Mouse (Mus musculus) liver, embryonic 12.5 days (tissue): ENCODE results near the gene Urah. TPM values are rescaled to one million over a fixed set of nuclear protein-coding genes. Genes with fewer than 3 reads are reported as not detected.

Source experiments
- ATAC-seq: fragments of 200-750 bp; cut with Nextera tagmentation; 2 replicates; pipeline ENCODE4 v1.8.0; 2017; ENCODE audit warnings: moderate number of reproducible peaks, mild to moderate bottlenecking, moderate library complexity
- H3K27ac ChIP-seq: fragments of 300-500 bp; sonication (generic); 2 replicates; pipeline ENCODE4 v1.5.1; 2016; ENCODE audit warnings: mild to moderate bottlenecking
- H3K27me3 ChIP-seq: fragments of 300-500 bp; sonication (generic); replicated peaks from 2 replicates; pipeline ENCODE4 v1.6.1; 2016; ENCODE audit warnings: mild to moderate bottlenecking, moderate library complexity
- H3K36me3 ChIP-seq: fragments of 300-500 bp; sonication (generic); 2 replicates; pipeline ENCODE4 v1.6.1; 2016; ENCODE audit warnings: mild to moderate bottlenecking, moderate library complexity
- H3K4me1 ChIP-seq: fragments of 300-500 bp; sonication (generic); 2 replicates; pipeline ENCODE4 v1.6.1; 2016
- H3K4me2 ChIP-seq: fragments of 300-500 bp; sonication (generic); 2 replicates; pipeline ENCODE4 v1.6.1; 2016; ENCODE audit warnings: mild to moderate bottlenecking, moderate library complexity
- H3K4me3 ChIP-seq: fragments of 300-500 bp; sonication (generic); 2 replicates; pipeline ENCODE4 v1.5.1; 2016; ENCODE audit warnings: mild to moderate bottlenecking, moderate library complexity
- H3K9ac ChIP-seq: fragments of 300-500 bp; sonication (generic); 2 replicates; pipeline ENCODE4 v1.6.1; 2016; ENCODE audit warnings: mild to moderate bottlenecking, moderate library complexity
- H3K9me3 ChIP-seq: fragments of 300-500 bp; sonication (generic); replicated peaks from 2 replicates; pipeline ENCODE4 v1.6.1; 2016; ENCODE audit warnings: mild to moderate bottlenecking, moderate library complexity
- whole genome bisulfite sequencing: fragments of 180-500 bp; shearing (Covaris S2); methylation state at CpG from one replicate; pipeline ENCODE4 v1.1.7; 2016; ENCODE audit not compliant: insufficient replicate concordance; 5-methylcytosine and 5-hydroxymethylcytosine counted together
- polyA plus RNA-seq: library from polyadenylated mRNA; unstranded; fragments of >200 nt; fragmentation: Nextera tagmentation; extraction: Ambion mirVana; gene quantifications from 2 replicates; pipeline ENCODE4 v1.2.1, GENCODE M21; 2016

The Urah gene
- polyA plus RNA-seq, 1 experiment from 2014 or later: 4.5 TPM

- no peak overlapping the region for H3K27ac ChIP-seq
- 0 out of 2 replicates have a peak, but pooled peaks cover 9% of the 10 kb centered on the region for H3K4me1 ChIP-seq
- ATAC-seq: no peak
- 58% methylated on average over 5 of the region's 5 CpGs for WGBS
- 0 out of 2 replicates have a peak overlapping the region, but pooled peaks have one; percentile 9 for H3K9ac ChIP-seq
- peak overlapping the region; percentile 64 for H3K4me2 ChIP-seq
- H3K4me3 ChIP-seq: peak overlapping the region; percentile 41
- H3K36me3 ChIP-seq: no peaks in the 10 kb centered on the region
- 0 out of 2 replicates have a peak, but pooled peaks cover 7% of the 10 kb centered on the region for H3K27me3 ChIP-seq
- no peaks in the 10 kb centered on the region for H3K9me3 ChIP-seq
These were observed 13.5 kb upstream of the Urah start for GRCm38 (mm10) chr7:140821305-140821652.

- no peak within 1 kb of the TSS for H3K27ac ChIP-seq
- 0 out of 2 replicates have a peak, but pooled peaks cover 9% of the 10 kb centered on the region for H3K4me1 ChIP-seq
- peak within 1 kb of the TSS; percentile 9; the same call in 1 of the 2 replicates for H3K9ac ChIP-seq
- peak within 1 kb of the TSS; percentile 41 for H3K4me3 ChIP-seq
- WGBS: 5% methylated on average over 21 of the region's 21 CpGs
- peak within 1 kb of the TSS; percentile 64 for H3K4me2 ChIP-seq
- peak; percentile 63 for ATAC-seq
- no peaks in the 10 kb centered on the region for H3K9me3 ChIP-seq
- no peaks in the 10 kb centered on the region for H3K36me3 ChIP-seq
- H3K27me3 ChIP-seq: peaks cover 7% of the 10 kb centered on the region; the same call in 1 of the 2 replicates
These were observed 13.0 kb upstream of the Urah start, which contains the start of gene Zfp941 for GRCm38 (mm10) chr7:140821653-140822329. Gene Zfp941 (minus strand): TSS chr7:140822178.

DNA sequence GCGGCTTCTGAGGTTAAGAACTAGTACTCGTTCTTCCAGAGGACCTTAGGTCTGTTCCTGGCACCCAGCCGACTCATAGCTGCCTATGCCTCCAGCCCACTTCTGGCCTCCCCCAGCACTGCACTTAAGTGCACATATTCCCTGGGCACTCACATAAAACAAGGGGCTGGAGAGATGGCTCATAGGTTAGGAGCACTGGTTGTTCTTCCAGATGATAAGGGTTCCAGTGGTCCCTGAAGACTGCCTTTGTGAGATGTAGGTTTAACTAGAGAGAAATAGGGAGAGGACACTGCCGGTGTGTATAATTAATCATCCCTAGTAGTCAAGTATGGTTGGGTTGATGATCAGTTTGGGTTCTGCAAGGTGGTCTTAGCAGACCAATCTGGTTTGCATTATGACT lies 12.1 kb upstream of the Urah start:
- H3K27ac ChIP-seq: no peak overlapping the region
- H3K4me3 ChIP-seq: no peak overlapping the region
- no peak overlapping the region for H3K9ac ChIP-seq
- H3K4me2 ChIP-seq: no peak overlapping the region
- WGBS: 73% methylated on average over 4 of the region's 4 CpGs
- H3K36me3 ChIP-seq: no peaks in the 10 kb centered on the region
- H3K4me1 ChIP-seq: 0 out of 2 replicates have a peak, but pooled peaks cover 9% of the 10 kb centered on the region
- ATAC-seq: no peak
- no peaks in the 10 kb centered on the region for H3K9me3 ChIP-seq
- peaks cover 7% of the 10 kb centered on the region; the same call in 1 of the 2 replicates for H3K27me3 ChIP-seq

- H3K27me3 ChIP-seq: peaks cover 7% of the 10 kb centered on the region
- H3K9me3 ChIP-seq: no peaks in the 10 kb centered on the region
- 23% methylated on average over 8 of the region's 8 CpGs for WGBS
- H3K9ac ChIP-seq: no peak overlapping the region
- H3K4me3 ChIP-seq: no peak overlapping the region
- ATAC-seq: no peak
- no peak overlapping the region for H3K27ac ChIP-seq
- H3K4me1 ChIP-seq: no peaks in the 10 kb centered on the region
- no peak overlapping the region for H3K4me2 ChIP-seq
- no peaks in the 10 kb centered on the region for H3K36me3 ChIP-seq
These were observed 6.5 kb upstream of the Urah start for GRCm38 (mm10) chr7:140828171-140828881.

- 52% methylated on average over 6 of the region's 6 CpGs for WGBS
- Histone ChIP-seq H3K4me2 (no peak overlapping the region), H3K9me3 (no peaks in the 10 kb centered on the region), H3K4me3 (no peak overlapping the region), H3K27me3 (peaks cover 13% of the 10 kb centered on the region), H3K4me1 (peaks cover 9% of the 10 kb centered on the region), H3K9ac (no peak overlapping the region), H3K27ac (no peak overlapping the region), H3K36me3 (no peaks in the 10 kb centered on the region)
- no peak for ATAC-seq
These were observed 3.4 kb upstream of the Urah start for GRCm38 (mm10) chr7:140831447-140831846.

DNA sequence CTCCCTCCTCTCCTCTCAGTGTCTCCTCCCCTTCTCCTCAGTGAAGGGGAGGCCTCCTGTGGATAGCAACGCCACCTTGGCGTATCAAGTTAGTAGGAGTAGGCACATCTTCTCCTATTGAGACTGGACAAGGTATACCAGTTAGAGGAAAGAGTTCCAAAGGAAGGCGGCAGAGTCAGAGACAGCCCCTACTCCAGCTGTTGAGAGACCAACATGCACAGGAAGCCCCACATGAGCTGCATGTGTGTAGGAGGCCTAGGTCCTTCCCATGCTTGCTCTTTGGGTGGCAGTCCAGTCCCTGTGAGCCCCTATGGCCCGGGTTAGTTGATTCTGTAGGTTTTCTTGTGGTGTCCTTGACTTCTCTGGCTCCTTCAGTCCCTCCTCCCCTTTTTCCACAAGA lies 1.5 kb upstream of the Urah start:
- no peak for ATAC-seq
- no peak overlapping the region for H3K9ac ChIP-seq
- H3K27ac ChIP-seq: no peak overlapping the region
- H3K4me2 ChIP-seq: no peak overlapping the region
- peaks cover 9% of the 10 kb centered on the region for H3K4me1 ChIP-seq
- no peak overlapping the region for H3K4me3 ChIP-seq
- no peaks in the 10 kb centered on the region for H3K36me3 ChIP-seq
- peaks cover 27% of the 10 kb centered on the region for H3K27me3 ChIP-seq
- no peaks in the 10 kb centered on the region for H3K9me3 ChIP-seq
- WGBS: 68% methylated on average over 4 of the region's 4 CpGs

- H3K4me1 ChIP-seq: peaks cover 9% of the 10 kb centered on the region
- no peaks in the 10 kb centered on the region for H3K9me3 ChIP-seq
- H3K9ac ChIP-seq: no peak overlapping the region
- no peaks in the 10 kb centered on the region for H3K36me3 ChIP-seq
- ATAC-seq: peak; percentile 24; the same call in 1 of the 2 replicates
- H3K27ac ChIP-seq: no peak overlapping the region
- peaks cover 48% of the 10 kb centered on the region for H3K27me3 ChIP-seq
- 57% methylated on average over 2 of the region's 2 CpGs for WGBS
- no peak overlapping the region for H3K4me3 ChIP-seq
- H3K4me2 ChIP-seq: peak overlapping the region; percentile 33; the same call in 1 of the 2 replicates
These were observed 905 bp downstream of the Urah start for GRCm38 (mm10) chr7:140835758-140836087.

GRCm38 (mm10) chr7:140836243-140837115 lies 1.7 kb downstream of the Urah start:
- no peak overlapping the region for H3K4me2 ChIP-seq
- H3K27me3 ChIP-seq: peaks cover 55% of the 10 kb centered on the region
- peaks cover 9% of the 10 kb centered on the region for H3K4me1 ChIP-seq
- no peaks in the 10 kb centered on the region for H3K9me3 ChIP-seq
- H3K27ac ChIP-seq: no peak overlapping the region
- ATAC-seq: no peak
- no peaks in the 10 kb centered on the region for H3K36me3 ChIP-seq
- no peak overlapping the region for H3K4me3 ChIP-seq
- WGBS: 74% methylated on average over 9 of the region's 9 CpGs
- H3K9ac ChIP-seq: no peak overlapping the region

DNA sequence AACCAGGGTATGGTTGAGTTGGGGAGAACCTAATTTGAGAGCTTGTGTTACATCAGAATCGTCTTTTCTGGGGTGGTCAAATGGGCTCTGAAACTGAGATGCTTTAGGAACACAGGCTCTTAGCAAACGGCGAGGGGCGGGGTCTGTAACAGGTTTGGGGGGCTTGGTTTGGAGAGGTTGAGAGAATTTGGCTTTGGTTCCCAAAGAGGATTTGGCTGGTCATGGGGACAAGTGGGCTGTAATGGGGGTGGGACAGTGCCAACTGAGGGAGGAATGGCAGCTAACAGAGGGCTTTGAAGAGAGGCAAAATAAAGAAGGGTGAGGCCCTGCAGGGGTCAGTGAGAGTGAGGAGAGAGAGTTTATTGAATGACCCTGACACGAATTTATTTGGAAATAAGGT lies 4.7 kb downstream of the Urah start:
- Histone ChIP-seq H3K9me3 (no peaks in the 10 kb centered on the region), H3K9ac (no peak overlapping the region), H3K27ac (no peak overlapping the region), H3K36me3 (no peaks in the 10 kb centered on the region), H3K4me3 (no peak overlapping the region), H3K4me2 (no peak overlapping the region), H3K27me3 (peaks cover 68% of the 10 kb centered on the region), H3K4me1 (peaks cover 9% of the 10 kb centered on the region)
- WGBS: 54% methylated on average over 5 of the region's 5 CpGs
- no peak for ATAC-seq

DNA sequence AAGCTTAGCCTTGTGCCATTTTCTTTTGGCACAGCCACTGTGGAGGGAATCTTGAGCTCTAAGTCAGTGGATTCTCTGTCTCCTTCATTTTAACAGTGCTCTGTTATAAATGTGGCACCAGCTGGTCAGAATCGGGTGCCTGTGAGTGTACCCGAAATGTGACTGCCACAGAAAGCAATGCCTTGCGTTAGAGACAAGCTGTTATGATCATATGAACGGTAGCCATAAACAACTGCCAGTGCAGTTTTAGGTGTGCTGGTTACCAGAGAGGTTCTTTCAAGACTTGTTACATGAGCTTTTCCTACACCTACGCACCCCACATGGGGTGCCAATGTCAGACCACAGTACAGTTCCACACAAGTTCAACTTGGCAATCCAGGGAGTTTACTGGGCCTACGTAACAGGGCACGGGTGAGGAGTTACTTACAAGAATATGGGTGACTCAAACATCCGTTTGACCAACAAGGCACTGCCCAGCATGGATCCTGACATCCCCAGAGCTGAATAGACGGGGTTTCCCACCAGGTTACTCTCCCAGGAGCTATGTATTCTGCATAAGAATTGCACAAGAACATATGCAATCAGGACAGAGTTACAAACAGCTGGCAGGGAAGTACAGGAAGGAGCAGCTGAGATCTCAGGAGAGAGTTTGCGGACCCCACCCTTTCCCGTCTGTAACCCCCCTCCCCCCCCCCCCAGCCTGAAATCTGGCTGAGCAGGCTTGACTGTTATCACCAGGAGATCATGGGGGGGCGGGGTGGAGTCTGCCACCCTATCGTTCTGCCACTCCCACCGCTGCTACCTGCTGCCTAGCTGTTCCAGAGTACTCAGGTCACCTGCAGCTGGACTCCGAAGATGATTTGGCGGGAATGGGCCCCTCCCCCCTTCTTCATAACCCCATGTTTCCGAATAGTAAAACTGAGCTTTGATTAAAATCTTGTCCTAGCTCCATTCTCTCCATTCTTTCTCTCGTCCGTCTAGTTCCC lies 6.2 kb downstream of the Urah start:
- H3K36me3 ChIP-seq: no peaks in the 10 kb centered on the region
- H3K9ac ChIP-seq: no peak overlapping the region
- no peaks in the 10 kb centered on the region for H3K4me1 ChIP-seq
- no peak overlapping the region for H3K4me2 ChIP-seq
- no peak for ATAC-seq
- no peak overlapping the region for H3K27ac ChIP-seq
- no peak overlapping the region for H3K4me3 ChIP-seq
- H3K27me3 ChIP-seq: peaks cover 76% of the 10 kb centered on the region
- WGBS: 31% methylated on average over 19 of the region's 19 CpGs
- no peaks in the 10 kb centered on the region for H3K9me3 ChIP-seq

- no peaks in the 10 kb centered on the region for H3K4me1 ChIP-seq
These were observed 9.0 kb downstream of the Urah start for GRCm38 (mm10) chr7:140843806-140844205.

More at GRCm38 (mm10) chr7:140843806-140844205, 9.0 kb downstream of the Urah start:
- H3K27me3 ChIP-seq: peaks cover 67% of the 10 kb centered on the region
- no peak overlapping the region for H3K9ac ChIP-seq
- no peak overlapping the region for H3K4me2 ChIP-seq
- 59% methylated on average over 7 of the region's 7 CpGs for WGBS
- no peak overlapping the region for H3K4me3 ChIP-seq
- H3K9me3 ChIP-seq: no peaks in the 10 kb centered on the region
- ATAC-seq: no peak
- H3K36me3 ChIP-seq: no peaks in the 10 kb centered on the region
- H3K27ac ChIP-seq: no peak overlapping the region
